Mouse (Mus musculus) spleen, postnatal 14 days (tissue): Measurements from ENCODE around the gene Zbtb14.

Source experiments
- DNase-seq, 2 experiments: peaks; one replicate each; pipeline ENCODE4 v3.0.0; 2021 to 2022; ENCODE audit warnings: low spot score in 2 of 2

Gene Zbtb14

GRCm38 (mm10) chr17:69382511-69383100 is at the start of gene Zbtb14:
TSS of gene Zbtb14 (plus strand) at chr17:69383050.
- DNase-seq: peak; percentile 76 to 85

GRCm38 (mm10) chr17:69346056-69346455 is 36.8 kb upstream of the Zbtb14 start:
- no peak for DNase-seq

- DNase-seq: no peak
Measured at GRCm38 (mm10) chr17:69349014-69349531, 33.8 kb upstream of the Zbtb14 start.

- peak in 1 of 2 experiments; percentile 46 for DNase-seq
Measured at GRCm38 (mm10) chr17:69365049-69365448, 17.8 kb upstream of the Zbtb14 start.

- DNase-seq: no peak
Measured at GRCm38 (mm10) chr17:69380838-69381237, 2.0 kb upstream of the Zbtb14 start.

GRCm38 (mm10) chr17:69383201-69383940 is 521 bp downstream of the Zbtb14 start:
- peak; percentile 67 to 70 for DNase-seq

- peak in 1 of 2 experiments; percentile 22 for DNase-seq
Measured at GRCm38 (mm10) chr17:69383941-69384665, 1.3 kb downstream of the Zbtb14 start.

GRCm38 (mm10) chr17:69396147-69397033 is 13.5 kb downstream of the Zbtb14 start:
- peak in 1 of 2 experiments; percentile 32 for DNase-seq

- no peak for DNase-seq
Measured at GRCm38 (mm10) chr17:69397163-69397562, 14.3 kb downstream of the Zbtb14 start.

- no peak for DNase-seq
Measured at GRCm38 (mm10) chr17:69398092-69398491, 15.2 kb downstream of the Zbtb14 start.

GRCm38 (mm10) chr17:69401146-69401545 is 18.3 kb downstream of the Zbtb14 start:
- no peak for DNase-seq

GRCm38 (mm10) chr17:69416163-69416562 is 33.3 kb downstream of the Zbtb14 start:
- DNase-seq: no peak

GRCm38 (mm10) chr17:69416920-69417661 is 34.2 kb downstream of the Zbtb14 start:
- peak; percentile 86 to 92 for DNase-seq

GRCm38 (mm10) chr17:69417724-69418373 is 35.0 kb downstream of the Zbtb14 start:
- no peak for DNase-seq

GRCm38 (mm10) chr17:69421592-69421991 is 38.7 kb downstream of the Zbtb14 start:
- no peak for DNase-seq

- DNase-seq: no peak
Measured at GRCm38 (mm10) chr17:69437836-69438235, 55.0 kb downstream of the Zbtb14 start.

- no peak for DNase-seq
Measured at GRCm38 (mm10) chr17:69438486-69438885, 55.6 kb downstream of the Zbtb14 start.

- DNase-seq: peak; percentile 22 to 41
Measured at GRCm38 (mm10) chr17:69438990-69439491, 56.2 kb downstream of the Zbtb14 start, which contains the start of gene Akain1. TSS of gene Akain1 (plus strand) at chr17:69439326.

- DNase-seq: no peak
Measured at GRCm38 (mm10) chr17:69439571-69440480, 57.0 kb downstream of the Zbtb14 start.
